Comparison of ENCODE assay signal across 7 mouse cellular contexts in genomic region chr15:102136129-102136758, GRCm38 (mm10). TPM values are rescaled to one million over a fixed set of nuclear protein-coding genes. Genes with fewer than 3 reads are reported as not detected.
DNase-seq lines count a peak whose midpoint lies in the region; ATAC-seq lines count a peak whose summit lies in the region.

TSS of gene Spryd3 (minus strand) at chr15:102136234.

- peak within 1 kb of the TSS; percentile 81 for H3K4me2 ChIP-seq in embryonic facial prominence, embryonic 12.5 days (replicated peaks)
- peak within 1 kb of the TSS; percentile 50 for H3K4me2 ChIP-seq in limb, embryonic 11.5 days (ENCODE audit: low read depth, severe bottlenecking)
- peak within 1 kb of the TSS; percentile 83 for H3K4me2 ChIP-seq in midbrain, embryonic 14.5 days (ENCODE audit: low read length)

- H3K9ac ChIP-seq in embryonic facial prominence, embryonic 12.5 days = peak within 1 kb of the TSS; percentile 71
- peak within 1 kb of the TSS; percentile 77 for H3K9ac ChIP-seq in limb, embryonic 11.5 days (ENCODE audit: low read length)
- peak within 1 kb of the TSS; percentile 89 for H3K9ac ChIP-seq in midbrain, embryonic 14.5 days (replicated peaks; ENCODE audit: low read length)

- WGBS in embryonic facial prominence, embryonic 12.5 days = under 1% methylated on average over 50 of the region's 50 CpGs
- under 1% methylated on average over 50 of the region's 50 CpGs for WGBS in limb, embryonic 11.5 days
- WGBS in midbrain, embryonic 14.5 days = under 1% methylated on average over 50 of the region's 50 CpGs

- H3K36me3 ChIP-seq in embryonic facial prominence, embryonic 12.5 days = peaks cover 22% of the 10 kb centered on the region
- peaks cover 7% of the 10 kb centered on the region; the same call in 1 of the 2 replicates for H3K36me3 ChIP-seq in limb, embryonic 11.5 days (ENCODE audit: control insufficient read depth, insufficient read depth, low read length)
- H3K36me3 ChIP-seq in midbrain, embryonic 14.5 days (ENCODE audit: control insufficient read depth, insufficient read depth, low read length) = peaks cover 21% of the 10 kb centered on the region

- DNase-seq in adrenal gland, postnatal 25 days = peak; percentile 97
- peak; percentile 100 for DNase-seq in heart, adult 11 months
- peak; percentile 99 for DNase-seq in kidney, adult 18-20 months
- DNase-seq in limb, embryonic 11.5 days (ENCODE audit: low spot score) = peak; percentile 99
- DNase-seq in midbrain, embryonic 14.5 days = peak; percentile 97
- DNase-seq in spleen, adult 18-20 months = peak; percentile 96 to 98

- ATAC-seq in embryonic facial prominence, embryonic 12.5 days (ENCODE audit: insufficient number of reproducible peaks, insufficient read depth, low FRiP score, low TSS enrichment) = peak; percentile 98
- ATAC-seq in limb, embryonic 11.5 days (ENCODE audit: insufficient number of reproducible peaks, low FRiP score, low TSS enrichment, low read depth) = peak; percentile 96
- peak; percentile 99 for ATAC-seq in midbrain, embryonic 14.5 days (ENCODE audit: low FRiP score, low TSS enrichment)

- H3K9me3 ChIP-seq in embryonic facial prominence, embryonic 12.5 days = no peaks in the 10 kb centered on the region
- no peaks in the 10 kb centered on the region for H3K9me3 ChIP-seq in limb, embryonic 11.5 days (ENCODE audit: control insufficient read depth, low read length)
- H3K9me3 ChIP-seq in midbrain, embryonic 14.5 days (ENCODE audit: control insufficient read depth, low read length) = no peaks in the 10 kb centered on the region

- peak within 1 kb of the TSS; percentile 72; the same call in 1 of the 2 replicates for H3K27ac ChIP-seq in embryonic facial prominence, embryonic 12.5 days
- H3K27ac ChIP-seq in limb, embryonic 11.5 days (replicated peaks; ENCODE audit: low read depth, low read length) = peak within 1 kb of the TSS; percentile 70; the same call in 1 of the 2 replicates
- peak within 1 kb of the TSS; percentile 85 for H3K27ac ChIP-seq in midbrain, embryonic 14.5 days (replicated peaks; ENCODE audit: low read depth, low read length)

- peak within 1 kb of the TSS; percentile 72 for H3K4me3 ChIP-seq in embryonic facial prominence, embryonic 12.5 days
- H3K4me3 ChIP-seq in limb, embryonic 11.5 days (ENCODE audit: low read depth, low read length) = peak within 1 kb of the TSS; percentile 79
- H3K4me3 ChIP-seq in midbrain, embryonic 14.5 days (replicated peaks; ENCODE audit: low read depth, low read length) = peak within 1 kb of the TSS; percentile 79

- no peaks in the 10 kb centered on the region for H3K27me3 ChIP-seq in embryonic facial prominence, embryonic 12.5 days
- H3K27me3 ChIP-seq in limb, embryonic 11.5 days (ENCODE audit: control insufficient read depth, insufficient read depth, low read length) = no peaks in the 10 kb centered on the region
- no peaks in the 10 kb centered on the region for H3K27me3 ChIP-seq in midbrain, embryonic 14.5 days (ENCODE audit: control insufficient read depth, insufficient read depth, low read length)

- H3K4me1 ChIP-seq in embryonic facial prominence, embryonic 12.5 days = peaks cover 13% of the 10 kb centered on the region
- H3K4me1 ChIP-seq in limb, embryonic 11.5 days (ENCODE audit: control insufficient read depth, insufficient read depth, low read length) = 0 out of 2 replicates have a peak, but pooled peaks cover 4% of the 10 kb centered on the region
- H3K4me1 ChIP-seq in midbrain, embryonic 14.5 days (ENCODE audit: control insufficient read depth, insufficient read depth, low read length) = peaks cover 9% of the 10 kb centered on the region; the same call in 1 of the 2 replicates

RNA-seq across cellular contexts. Expression of gene Spryd3, which starts in this region (rescaled TPM):
- total RNA-seq in adrenal gland, postnatal 25 days (2021) = 29.4 and 40.3 TPM in 2 replicates
- polyA plus RNA-seq in embryonic facial prominence, embryonic 12.5 days (2016; fragmentation: Nextera tagmentation; extraction: Ambion mirVana) = 15.6 and 15.7 TPM in 2 replicates
- polyA plus RNA-seq in limb, embryonic 11.5 days (2014; fragmentation: Nextera tagmentation; extraction: Ambion mirVana) = 7.2 and 10.0 TPM in 2 replicates
- 40.2 and 52.5 TPM in 2 replicates for polyA plus RNA-seq in midbrain, embryonic 14.5 days (2014; fragmentation: Nextera tagmentation; extraction: Ambion mirVana)

Comparison
In these comparisons a context has a peak if more than half of its experiments do, and no peak if none do; other contexts are left out.
1. Peak in every context shown above with its lines: DNase-seq, ATAC-seq, H3K4me3 ChIP-seq and H3K27ac ChIP-seq.